Mouse (Mus musculus): ENCODE data around the gene Plagl2.

GRCm38 (mm10) chr2:153194255-153194654 lies 47.0 kb downstream of the Plagl2 start:
- no peak for TF ChIP-seq POLR2A (IDR thresholded peaks at IDR 0.05; ENCODE audit: extremely low read depth, insufficient read depth, low read length)
- no peak for TF ChIP-seq CTCF (IDR thresholded peaks at IDR 0.05; ENCODE audit: low read depth, low read length)

Measured in liver, adult 2 months (tissue).